Mouse (Mus musculus): ENCODE measurements around the gene Olfr49. TPM values are rescaled to one million over a fixed set of nuclear protein-coding genes. Genes with fewer than 3 reads are reported as not detected.
A peak's percentile ranks its signal among the peaks of the same experiment; 100 is the strongest.

Gene Olfr49
- polyA plus RNA-seq, 1 experiment from 2014 or later, result not detected

GRCm38 (mm10) chr14:54228501-54228900 lies 56.2 kb downstream of the Olfr49 start:
- Histone ChIP-seq H3K9me3 (no peaks in the 10 kb centered on the region), H3K4me2 (peak overlapping the region; percentile 57), H3K36me3 (no peaks in the 10 kb centered on the region), H3K4me3 (replicated peaks) (peak overlapping the region; percentile 32; the same call in 1 of the 2 replicates), H3K9ac (no peak overlapping the region), H3K27ac (no peak overlapping the region), H3K27me3 (replicated peaks) (no peaks in the 10 kb centered on the region), H3K4me1 (peaks cover 34% of the 10 kb centered on the region)
- 31% methylated on average over 7 of the region's 7 CpGs for WGBS
- ATAC-seq (ENCODE audit: insufficient read depth, low FRiP score, low read depth), result no peak

Other genes starting within 250 kb of the Olfr49 start
- 436 and 440 TPM in 2 replicates for gene Dad1, start 30.8 kb downstream of the Olfr49 start, polyA plus RNA-seq (2015; fragmentation: Nextera tagmentation; extraction: Ambion mirVana)
- gene Abhd4, start 30.8 kb downstream of the Olfr49 start, polyA plus RNA-seq (2015; fragmentation: Nextera tagmentation; extraction: Ambion mirVana), result 43.1 and 44.1 TPM in 2 replicates
- gene Oxa1l, start 75.9 kb upstream of the Olfr49 start, polyA plus RNA-seq (2015; fragmentation: Nextera tagmentation; extraction: Ambion mirVana), result 38.1 and 44.6 TPM in 2 replicates
- 17.0 and 19.9 TPM in 2 replicates for gene Slc7a7, start 132.8 kb upstream of the Olfr49 start, polyA plus RNA-seq (2015; fragmentation: Nextera tagmentation; extraction: Ambion mirVana)
- gene Mrpl52, start 142.0 kb upstream of the Olfr49 start, polyA plus RNA-seq (2015; fragmentation: Nextera tagmentation; extraction: Ambion mirVana), result 273 and 275 TPM in 2 replicates
- gene Mmp14, start 146.7 kb upstream of the Olfr49 start, polyA plus RNA-seq (2015; fragmentation: Nextera tagmentation; extraction: Ambion mirVana), result 126 and 139 TPM in 2 replicates
- 49.6 and 51.9 TPM in 2 replicates for gene Lrp10, start 179.2 kb upstream of the Olfr49 start, polyA plus RNA-seq (2015; fragmentation: Nextera tagmentation; extraction: Ambion mirVana)
- gene Rem2, start 191.2 kb upstream of the Olfr49 start, polyA plus RNA-seq (2015; fragmentation: Nextera tagmentation; extraction: Ambion mirVana), result 1.6 and 2.3 TPM in 2 replicates
- 66.6 and 71.7 TPM in 2 replicates for gene Prmt5, start 232.6 kb upstream of the Olfr49 start, polyA plus RNA-seq (2015; fragmentation: Nextera tagmentation; extraction: Ambion mirVana)

All from stomach, embryonic 15.5 days (tissue).